Mouse (Mus musculus) cerebellum, postnatal 25 days (tissue): ENCODE measurements around the gene Scnn1b.

Experiments
- DNase-seq, 2 experiments: peaks; one replicate each; pipeline ENCODE4 v3.0.0; 2021; ENCODE audit warnings: mixed read lengths in 2 of 2

Scnn1b gene

GRCm38 (mm10) chr7:121924361-121924760 is 59.5 kb downstream of the Scnn1b start:
- DNase-seq: no peak

- DNase-seq: no peak
Measured at GRCm38 (mm10) chr7:121927882-121928281, 63.0 kb downstream of the Scnn1b start.

GRCm38 (mm10) chr7:121931246-121931645 is 66.4 kb downstream of the Scnn1b start:
- peak; percentile 74 to 83 for DNase-seq

- DNase-seq: no peak
Measured at GRCm38 (mm10) chr7:121933675-121934074, 68.8 kb downstream of the Scnn1b start.

- peak; percentile 34 to 51 for DNase-seq
Measured at GRCm38 (mm10) chr7:121934346-121934745, 69.5 kb downstream of the Scnn1b start.

GRCm38 (mm10) chr7:121935906-121936794 is 71.3 kb downstream of the Scnn1b start:
- peak; percentile 28 to 36 for DNase-seq

- peak; percentile 88 to 93 for DNase-seq
Measured at GRCm38 (mm10) chr7:121936861-121937630, 72.2 kb downstream of the Scnn1b start.

GRCm38 (mm10) chr7:121938124-121938891 is 73.5 kb downstream of the Scnn1b start:
- DNase-seq: peak; percentile 40 to 53

- peak in 1 of 2 experiments; percentile 44 for DNase-seq
Measured at GRCm38 (mm10) chr7:121939244-121939643, 74.4 kb downstream of the Scnn1b start.

GRCm38 (mm10) chr7:121939729-121940128 is 74.9 kb downstream of the Scnn1b start:
- peak; percentile 89 to 90 for DNase-seq

GRCm38 (mm10) chr7:121941016-121941415 is 76.2 kb downstream of the Scnn1b start:
- peak in 1 of 2 experiments; percentile 23 for DNase-seq

- DNase-seq: no peak
Measured at GRCm38 (mm10) chr7:121941640-121942039, 76.8 kb downstream of the Scnn1b start.

- DNase-seq: no peak
Measured at GRCm38 (mm10) chr7:121942371-121942770, 77.5 kb downstream of the Scnn1b start.

GRCm38 (mm10) chr7:121946196-121946595 is 81.4 kb downstream of the Scnn1b start:
- DNase-seq: peak; percentile 62 to 73

GRCm38 (mm10) chr7:121947513-121947912 is 82.7 kb downstream of the Scnn1b start:
- DNase-seq: no peak

- no peak for DNase-seq
Measured at GRCm38 (mm10) chr7:121954891-121955669, 90.2 kb downstream of the Scnn1b start.

GRCm38 (mm10) chr7:121955802-121956201 is 91.0 kb downstream of the Scnn1b start:
- no peak for DNase-seq

- no peak for DNase-seq
Measured at GRCm38 (mm10) chr7:121961913-121962570, 97.2 kb downstream of the Scnn1b start.

- no peak for DNase-seq
Measured at GRCm38 (mm10) chr7:121962571-121962959, 97.7 kb downstream of the Scnn1b start.

GRCm38 (mm10) chr7:121963883-121964398 is 99.1 kb downstream of the Scnn1b start:
- DNase-seq: peak; percentile 55 to 73

GRCm38 (mm10) chr7:121966169-121966568 is 101.3 kb downstream of the Scnn1b start:
- no peak for DNase-seq
